Mouse (Mus musculus) cerebellum, postnatal 14 days (tissue): ENCODE measurements around the gene Evi5.

Experiments
- DNase-seq, 2 experiments: peaks; one replicate each; pipeline ENCODE4 v3.0.0; 2021; ENCODE audit warnings: mixed read lengths in 2 of 2

The Evi5 gene

GRCm38 (mm10) chr5:107869701-107870100 lies 5.2 kb downstream of the Evi5 start:
- no peak for DNase-seq

GRCm38 (mm10) chr5:107868905-107869424 lies 5.9 kb downstream of the Evi5 start:
- peak; percentile 91 to 95 for DNase-seq

DNA sequence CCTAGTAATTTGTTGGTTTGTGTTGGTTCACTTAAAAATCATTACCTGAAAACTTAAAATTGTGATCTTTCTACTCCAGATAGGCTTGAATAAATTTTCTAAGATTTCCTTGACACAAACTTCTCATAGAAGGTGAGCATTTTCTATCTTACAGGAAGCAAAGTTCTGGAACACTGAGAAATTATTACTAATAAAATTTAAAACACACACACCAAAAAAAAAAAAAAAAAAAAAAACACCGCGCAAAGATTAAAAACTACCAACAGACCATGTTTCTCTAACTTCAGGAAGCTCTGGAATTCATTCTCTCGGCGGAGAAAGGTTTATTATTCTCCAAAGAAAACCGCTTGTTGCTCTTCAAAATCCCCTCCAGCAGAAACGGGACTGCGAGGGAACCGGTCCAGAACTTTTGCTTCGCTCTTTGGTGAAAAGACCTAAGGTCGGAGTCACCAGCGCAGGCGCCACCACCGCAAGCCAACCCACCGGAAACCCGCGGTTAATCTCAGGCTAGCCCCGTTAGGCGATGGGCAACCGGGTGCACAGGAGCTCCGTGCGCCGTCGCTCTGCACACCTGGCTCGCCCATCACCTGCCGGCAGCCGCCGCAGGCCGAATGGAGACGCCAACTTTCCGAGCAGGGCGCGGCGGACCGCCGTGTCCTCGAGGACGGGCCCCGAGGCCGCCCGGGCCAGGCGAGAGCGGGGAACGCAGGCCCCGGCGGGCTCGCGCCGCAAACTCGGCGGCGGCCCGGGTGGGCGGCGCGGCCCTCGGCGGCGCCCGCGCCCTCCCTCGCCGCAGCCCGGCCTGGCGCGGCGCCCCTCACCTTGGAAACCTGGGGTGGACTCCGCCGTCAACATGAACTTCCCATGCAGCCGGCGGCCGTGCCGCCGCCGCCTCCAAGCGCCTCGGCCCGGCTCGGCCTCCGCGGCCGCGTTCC lies 6.7 kb downstream of the Evi5 start:
- peak; percentile 58 to 70 for DNase-seq

- DNase-seq = no peak
These were observed 8.5 kb downstream of the Evi5 start for GRCm38 (mm10) chr5:107866127-107867126.

DNA sequence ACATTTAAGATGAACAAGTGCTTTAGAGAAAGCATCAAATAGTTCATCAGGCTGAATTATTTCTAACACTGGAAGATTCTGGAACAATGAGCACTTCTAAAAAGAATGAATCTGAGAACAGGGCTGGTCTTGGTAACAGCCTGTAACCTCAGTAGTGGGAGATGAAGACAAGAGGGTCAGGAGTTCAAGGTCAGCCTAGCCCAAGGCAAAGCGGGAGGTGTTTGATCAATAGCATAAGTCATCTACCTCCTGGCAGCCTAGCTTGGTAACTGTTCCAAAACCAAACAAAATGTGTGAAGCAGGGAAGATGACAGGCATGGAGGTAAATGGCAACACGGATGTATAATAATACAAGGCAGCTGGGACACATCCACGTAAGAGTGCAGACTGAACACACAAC lies 10.9 kb downstream of the Evi5 start:
- no peak for DNase-seq

DNA sequence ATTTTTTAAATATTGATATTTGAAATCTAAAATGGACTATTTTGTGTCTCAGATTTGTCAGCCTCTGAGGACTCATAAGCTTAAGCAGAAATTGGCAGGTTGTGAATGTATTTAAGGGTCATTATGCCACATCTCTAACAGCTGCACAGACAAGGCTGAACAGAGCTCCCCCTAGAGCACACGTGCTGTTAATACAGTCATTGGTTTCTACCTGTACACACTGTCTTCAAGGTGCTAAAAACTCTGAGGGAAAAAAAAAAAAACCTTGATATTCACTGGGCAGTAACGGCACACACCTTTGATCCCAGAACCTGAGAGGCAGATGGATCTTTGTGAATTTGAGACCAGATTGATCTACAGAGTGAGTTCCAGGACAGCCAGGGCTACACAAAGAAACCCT lies 15.9 kb downstream of the Evi5 start:
- DNase-seq = no peak

GRCm38 (mm10) chr5:107855546-107855945 lies 19.4 kb downstream of the Evi5 start:
- DNase-seq = no peak

GRCm38 (mm10) chr5:107854556-107854955 lies 20.4 kb downstream of the Evi5 start:
- DNase-seq = no peak

- no peak for DNase-seq
These were observed 21.1 kb downstream of the Evi5 start for GRCm38 (mm10) chr5:107853807-107854206.

GRCm38 (mm10) chr5:107848964-107849363 lies 25.9 kb downstream of the Evi5 start:
- no peak for DNase-seq

- no peak for DNase-seq
These were observed 27.1 kb downstream of the Evi5 start for GRCm38 (mm10) chr5:107847817-107848216.

DNA sequence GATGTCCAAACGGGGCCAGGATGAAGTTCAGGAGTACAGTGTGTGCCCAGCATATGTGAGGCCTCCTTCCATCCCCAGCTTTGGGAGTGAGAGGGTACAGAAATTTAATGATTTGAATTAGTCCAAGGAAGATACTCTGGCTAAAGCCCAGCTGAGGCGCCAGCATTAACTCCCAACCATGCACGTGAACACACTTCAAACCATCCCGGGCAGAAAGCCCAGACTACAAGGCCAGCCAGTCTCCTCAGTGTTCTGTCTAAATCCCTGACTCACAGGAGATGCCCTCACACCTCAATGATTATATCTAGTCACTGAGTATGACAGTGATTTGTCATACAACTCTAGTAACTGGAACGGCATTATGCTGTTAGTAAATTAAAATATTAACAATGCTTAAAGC lies 27.6 kb downstream of the Evi5 start:
- DNase-seq = peak; percentile 86

DNA sequence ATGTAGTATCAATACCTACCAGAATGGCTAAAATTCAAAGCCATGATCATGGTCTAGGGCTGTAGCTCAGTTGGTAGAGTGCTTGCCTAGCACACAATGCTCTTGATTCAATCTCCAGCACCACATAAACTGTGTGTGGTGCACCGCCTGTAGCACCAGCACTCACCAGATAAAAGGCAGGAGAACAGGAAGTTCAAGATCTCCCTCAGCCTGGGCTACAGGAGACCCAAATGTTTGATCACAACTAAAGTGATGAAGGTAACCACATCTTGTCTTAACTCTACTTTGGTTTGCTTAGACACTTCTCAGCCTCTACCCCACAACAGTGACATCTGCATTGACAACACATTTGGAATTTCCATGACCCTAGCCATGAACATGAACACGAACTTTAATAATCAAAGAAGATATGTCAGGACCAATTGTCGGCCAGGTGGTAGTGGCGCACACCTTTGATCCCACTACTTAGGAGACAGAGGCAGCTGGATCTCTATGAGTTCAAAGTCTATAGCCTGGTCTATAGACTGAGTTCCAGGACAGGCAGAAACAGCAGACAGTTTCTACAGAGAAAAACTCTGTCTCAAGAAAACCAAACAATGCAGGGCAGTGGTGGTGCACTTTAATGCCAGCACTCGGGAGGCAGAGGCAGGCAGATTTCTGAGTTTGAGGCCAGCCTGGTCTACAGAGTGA lies 34.2 kb downstream of the Evi5 start:
- no peak for DNase-seq

DNA sequence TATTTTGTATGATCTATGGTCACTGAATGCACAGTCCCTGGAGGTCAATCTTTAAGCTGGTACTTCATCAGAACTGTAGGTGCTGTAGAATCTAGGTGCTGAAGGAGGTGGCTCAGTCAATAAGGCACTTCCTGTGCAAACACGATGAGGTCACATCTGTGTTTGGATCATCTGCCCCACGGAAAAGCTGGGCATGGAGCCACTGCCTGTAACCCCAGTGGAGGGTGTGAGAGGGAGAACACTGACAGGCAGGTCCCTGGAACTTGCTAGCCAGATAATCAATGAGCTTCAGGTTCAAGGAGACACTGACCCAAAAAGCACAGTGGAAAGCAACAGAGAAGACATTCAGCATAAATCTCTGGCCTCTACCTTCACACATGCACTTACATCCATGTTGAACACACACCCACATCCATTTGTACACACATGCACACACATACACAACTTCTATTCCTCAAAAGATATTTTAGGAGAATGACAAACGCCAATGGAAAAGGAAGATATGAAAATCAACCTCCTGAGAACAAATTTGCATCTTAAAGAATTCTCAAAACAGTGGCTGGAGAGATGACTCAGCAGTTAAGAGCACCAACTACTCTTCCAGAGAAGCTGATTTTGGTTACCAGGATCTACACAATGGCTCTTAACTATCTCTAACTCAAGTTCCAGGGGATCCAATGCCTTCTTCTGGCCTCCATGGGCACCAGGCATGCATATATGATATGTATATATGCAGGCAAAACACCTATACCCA lies 35.8 kb downstream of the Evi5 start:
- DNase-seq = no peak

GRCm38 (mm10) chr5:107834287-107834686 lies 40.6 kb downstream of the Evi5 start:
- no peak for DNase-seq

DNA sequence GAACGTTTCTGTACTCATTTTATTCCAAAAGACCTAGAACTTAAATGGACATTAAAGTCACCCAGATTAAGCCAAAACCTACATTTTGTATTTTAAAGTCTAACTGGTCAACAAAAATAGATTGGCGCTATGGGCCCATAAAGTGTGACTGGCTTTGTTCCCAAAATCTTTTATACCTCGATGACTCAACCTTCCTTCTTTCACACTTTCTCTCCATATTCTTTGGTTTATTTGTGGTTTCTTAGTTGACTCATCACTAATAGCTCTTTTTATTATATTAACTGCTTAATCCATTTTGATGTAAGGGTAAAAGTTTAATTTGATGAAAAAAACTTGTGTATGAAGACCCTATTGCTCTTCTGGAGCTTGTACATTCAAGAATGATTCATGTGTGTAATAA lies 43.6 kb downstream of the Evi5 start:
- DNase-seq = no peak

GRCm38 (mm10) chr5:107829998-107830560 lies 44.8 kb downstream of the Evi5 start, which contains the start of gene Ube2d2b:
Gene Ube2d2b (plus strand): TSS chr5:107830099.
- no peak for DNase-seq

DNA sequence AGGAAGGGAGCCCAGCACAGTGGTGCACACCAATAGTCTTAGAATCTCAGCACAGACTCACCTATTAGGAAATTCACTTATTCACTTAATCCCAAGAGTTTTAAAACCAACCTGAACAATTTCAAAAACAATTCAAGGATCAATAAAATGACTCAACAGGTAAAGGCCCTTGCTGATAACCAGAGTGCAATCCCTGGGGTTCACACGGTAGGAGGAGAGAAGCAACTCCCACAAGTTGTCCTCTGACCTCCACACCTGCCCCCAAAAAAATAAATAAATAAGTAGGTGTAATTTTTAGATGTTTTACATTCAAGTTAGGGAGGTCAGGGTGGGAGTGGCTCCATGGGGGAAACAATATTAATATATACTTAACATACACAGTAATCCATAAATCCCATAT lies 52.4 kb downstream of the Evi5 start:
- DNase-seq = no peak

DNA sequence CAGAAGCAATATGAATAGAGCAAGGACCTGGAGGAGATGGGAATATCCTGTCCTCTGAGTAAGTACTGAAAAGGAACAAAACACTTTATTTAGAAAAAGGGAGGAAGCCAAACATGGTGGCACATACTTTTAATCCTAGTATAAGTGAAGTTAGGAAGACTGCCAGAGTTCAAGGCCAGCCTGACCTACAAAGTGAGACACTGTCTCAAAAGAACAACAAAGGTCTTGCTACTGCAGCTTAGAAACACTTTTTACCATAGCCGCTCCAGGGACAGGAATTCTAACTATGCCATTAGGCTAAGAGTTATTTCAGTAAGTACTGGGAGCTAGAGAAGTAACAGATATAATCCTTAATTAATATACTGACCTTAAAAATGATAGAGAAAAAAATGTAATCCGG lies 60.3 kb downstream of the Evi5 start:
- DNase-seq = no peak

- peak; percentile 20 to 23 for DNase-seq
These were observed 67.4 kb downstream of the Evi5 start for GRCm38 (mm10) chr5:107807496-107807895.

- no peak for DNase-seq
These were observed 72.3 kb downstream of the Evi5 start for GRCm38 (mm10) chr5:107802621-107803020.
